Mouse (Mus musculus): ENCODE data around the gene Sec14l5.
"Not testable (repeated sequence)": the region's sequence is repeated elsewhere in the genome, so short reads cannot be mapped to it uniquely, and the experiment has no call there.

Gene Sec14l5

GRCm38 (mm10) chr16:5214126-5214525, 67.2 kb downstream of the Sec14l5 start:
- in situ Hi-C loops (cut with MboI, MseI) = no loop called here

GRCm38 (mm10) chr16:5216686-5217085, 69.8 kb downstream of the Sec14l5 start:
- in situ Hi-C loops (cut with MboI, MseI) = no loop called here

GRCm38 (mm10) chr16:5217341-5218133, 70.6 kb downstream of the Sec14l5 start:
- in situ Hi-C loops (cut with MboI, MseI) = no loop called here

GRCm38 (mm10) chr16:5221403-5221802, 74.5 kb downstream of the Sec14l5 start:
- in situ Hi-C loops (cut with MboI, MseI) = no loop called here

- in situ Hi-C loops (cut with MboI, MseI) = no loop called here
These were observed 75.2 kb downstream of the Sec14l5 start, which contains the start of gene AU021092 for GRCm38 (mm10) chr16:5222140-5222539. Gene AU021092, minus strand, starts transcription at chr16:5222299.

GRCm38 (mm10) chr16:5226534-5226933, 79.6 kb downstream of the Sec14l5 start:
- in situ Hi-C loops (cut with MboI, MseI) = not testable (repeated sequence)

- in situ Hi-C loops (cut with MboI, MseI) = not testable (repeated sequence)
These were observed 80.6 kb downstream of the Sec14l5 start for GRCm38 (mm10) chr16:5227501-5227900.

GRCm38 (mm10) chr16:5228103-5228502, 81.2 kb downstream of the Sec14l5 start:
- in situ Hi-C loops (cut with MboI, MseI) = not testable (repeated sequence)

GRCm38 (mm10) chr16:5232982-5233381, 86.1 kb downstream of the Sec14l5 start:
- in situ Hi-C loops (cut with MboI, MseI) = no loop called here

- in situ Hi-C loops (cut with MboI, MseI) = no loop called here
These were observed 86.8 kb downstream of the Sec14l5 start, which contains the start of gene Alg1 for GRCm38 (mm10) chr16:5233418-5234313. Gene Alg1, plus strand, starts transcription at chr16:5233621.
